Mouse (Mus musculus) frontal cortex, postnatal 36 days (tissue): ENCODE data around the gene Olfr119.
"Not testable (repeated sequence)": the region's sequence is repeated elsewhere in the genome, so short reads cannot be mapped to it uniquely, and the experiment has no call there.

ENCODE experiments used
- DNase-seq, 2 experiments: peaks; one replicate each; pipeline ENCODE4 v3.0.0; 2022; ENCODE audit warnings: low spot score in 2 of 2

Gene Olfr119

DNA sequence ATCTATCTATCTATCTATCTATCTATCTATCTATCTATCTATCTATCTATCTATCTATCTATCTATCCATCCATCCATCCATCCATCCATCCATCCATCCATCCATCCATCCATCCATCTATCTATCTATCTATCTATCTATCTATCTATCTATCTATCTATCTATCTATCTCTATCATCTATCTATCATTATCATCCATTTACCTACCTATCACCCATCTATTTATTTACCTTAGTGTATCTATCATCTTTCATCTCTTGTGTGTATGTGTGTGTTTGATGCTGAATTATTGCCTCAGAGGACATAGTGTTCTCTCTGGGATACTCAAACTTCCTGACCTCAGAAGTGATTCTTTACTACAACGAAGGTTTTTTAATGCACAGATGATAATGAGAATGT, at the start of gene Olfr119:
Gene Olfr119 (plus strand): TSS at position 301 of the 400 bp plus-strand sequence.
- not testable (repeated sequence) for DNase-seq

- DNase-seq: no peak
Observed at GRCm38 (mm10) chr17:37663682-37664081, 32.7 kb upstream of the Olfr119 start, which contains the start of gene Olfr117. Gene Olfr117 (minus strand): TSS chr17:37663782.

GRCm38 (mm10) chr17:37666688-37667087, 29.7 kb upstream of the Olfr119 start, which contains the start of gene Olfr118:
Gene Olfr118 (plus strand): TSS chr17:37666988.
- DNase-seq: no peak

DNA sequence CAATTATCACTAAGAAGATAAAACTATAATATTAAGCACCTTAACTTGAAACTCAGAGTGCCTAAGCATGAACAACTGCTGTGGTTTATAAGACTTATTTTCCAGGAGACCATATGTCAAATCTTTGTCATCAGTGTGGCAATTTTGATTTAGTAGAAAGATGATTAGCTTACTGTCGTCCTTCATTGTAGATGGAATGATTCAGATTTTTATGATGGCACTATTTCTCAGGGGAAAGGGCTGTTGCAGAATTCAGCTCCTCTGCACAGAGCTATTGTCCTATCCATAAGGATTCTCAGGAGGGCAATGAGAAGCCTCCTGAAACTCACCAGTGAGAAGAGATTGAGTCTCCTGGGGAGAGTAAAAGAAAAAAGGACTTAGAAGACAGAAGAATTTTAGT, 25.1 kb downstream of the Olfr119 start, which contains the start of gene Olfr120:
Gene Olfr120 (plus strand): TSS at position 301 of the 400 bp plus-strand sequence.
- DNase-seq: no peak

DNA sequence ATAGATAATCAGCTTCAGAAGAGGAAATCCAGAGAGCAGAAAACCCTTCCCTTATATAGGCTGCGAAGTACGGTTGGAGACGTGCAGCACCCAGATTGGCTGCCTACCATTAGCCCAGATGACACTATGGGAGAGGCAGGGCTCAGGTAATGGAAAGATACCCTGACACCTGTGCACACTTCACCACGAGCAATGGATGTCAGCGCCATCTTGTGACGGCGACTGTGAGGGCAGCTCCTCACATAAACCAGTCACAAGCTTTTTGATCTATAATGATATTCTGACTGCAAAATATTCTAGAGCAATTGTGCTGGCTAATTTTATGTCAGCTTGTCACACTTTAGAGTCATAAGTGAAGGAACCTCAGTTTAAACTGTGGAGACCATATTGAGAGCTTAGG, 41.7 kb downstream of the Olfr119 start:
- DNase-seq: no peak
